Mouse (Mus musculus): Measurements from ENCODE around the gene Cryba1.

The Cryba1 gene

GRCm38 (mm10) chr11:77713736-77714135 lies 11.3 kb downstream of the Cryba1 start:
- DNase-seq, result no peak

DNA sequence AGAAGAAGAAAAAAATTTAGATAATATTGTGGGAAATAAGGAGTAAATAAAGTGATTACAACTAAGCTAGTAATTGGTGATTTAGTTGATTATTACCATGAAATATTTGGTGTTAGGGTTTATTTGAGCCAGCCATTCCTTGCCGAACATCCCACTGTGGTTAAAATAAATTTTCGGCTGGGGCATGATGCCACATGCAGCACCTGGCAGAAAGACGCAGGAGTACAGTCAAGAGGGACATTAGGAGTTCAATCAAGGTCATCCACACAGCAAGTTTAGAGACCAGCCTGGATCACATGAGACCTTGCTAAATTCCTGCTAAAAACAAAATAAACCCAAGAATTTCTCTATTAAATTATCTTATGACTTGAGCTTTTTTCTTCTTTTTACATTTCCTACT lies 16.0 kb downstream of the Cryba1 start:
- DNase-seq, result no peak

GRCm38 (mm10) chr11:77705920-77706319 lies 19.2 kb downstream of the Cryba1 start:
- no peak for DNase-seq

GRCm38 (mm10) chr11:77697232-77697631 lies 27.9 kb downstream of the Cryba1 start:
- no peak for DNase-seq

DNA sequence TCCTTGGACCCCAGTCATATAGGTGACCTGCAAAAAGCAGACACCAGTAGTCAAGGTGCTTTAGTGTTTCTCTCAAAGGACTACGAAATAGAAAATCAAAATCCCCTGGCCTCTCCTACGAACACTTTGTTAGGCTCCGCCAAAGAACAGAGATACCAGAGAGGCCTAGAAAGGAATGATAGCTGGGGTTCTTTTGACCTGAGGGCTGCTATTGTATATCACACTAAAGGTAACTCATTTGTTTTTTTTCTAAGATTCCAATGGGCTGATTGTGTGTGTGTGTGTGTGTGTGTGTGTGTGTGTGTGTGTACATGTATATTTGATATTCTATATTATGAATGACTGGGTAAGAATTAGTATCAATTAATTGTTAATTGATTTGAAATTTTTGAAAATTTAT lies 32.1 kb downstream of the Cryba1 start:
- no peak for DNase-seq

DNA sequence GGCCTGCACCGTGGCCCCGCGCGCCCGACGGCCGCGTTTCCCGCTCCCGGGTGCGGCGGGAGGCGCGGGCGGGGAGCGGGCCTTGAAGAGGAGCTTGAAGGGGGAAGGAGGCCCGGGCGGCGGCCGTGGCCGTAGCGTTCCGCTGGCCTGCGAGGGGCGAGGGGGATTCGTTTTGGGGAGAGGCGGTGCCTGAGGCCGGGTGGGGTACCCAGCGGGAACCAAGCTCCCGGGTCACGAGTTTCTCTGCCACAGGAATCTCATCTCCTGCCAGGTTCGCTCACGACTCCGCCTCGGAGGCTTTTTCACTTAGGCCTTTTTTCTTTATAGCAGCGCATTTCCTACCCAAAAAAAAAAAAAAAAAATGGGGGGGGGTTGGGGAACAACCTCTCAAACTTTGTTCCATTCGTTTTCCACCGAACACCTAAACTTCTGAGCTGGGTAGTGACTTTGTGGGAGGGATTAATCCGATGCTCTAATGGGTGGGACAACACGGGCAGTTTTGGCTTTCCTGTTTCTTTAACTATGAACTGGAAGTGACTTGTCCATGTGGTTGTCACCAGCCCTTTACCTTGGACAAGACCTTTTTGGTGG lies 37.4 kb downstream of the Cryba1 start:
- peak; percentile 66 to 68 for DNase-seq

GRCm38 (mm10) chr11:77686841-77687540 lies 38.1 kb downstream of the Cryba1 start:
- DNase-seq, result peak; percentile 76 to 77

DNA sequence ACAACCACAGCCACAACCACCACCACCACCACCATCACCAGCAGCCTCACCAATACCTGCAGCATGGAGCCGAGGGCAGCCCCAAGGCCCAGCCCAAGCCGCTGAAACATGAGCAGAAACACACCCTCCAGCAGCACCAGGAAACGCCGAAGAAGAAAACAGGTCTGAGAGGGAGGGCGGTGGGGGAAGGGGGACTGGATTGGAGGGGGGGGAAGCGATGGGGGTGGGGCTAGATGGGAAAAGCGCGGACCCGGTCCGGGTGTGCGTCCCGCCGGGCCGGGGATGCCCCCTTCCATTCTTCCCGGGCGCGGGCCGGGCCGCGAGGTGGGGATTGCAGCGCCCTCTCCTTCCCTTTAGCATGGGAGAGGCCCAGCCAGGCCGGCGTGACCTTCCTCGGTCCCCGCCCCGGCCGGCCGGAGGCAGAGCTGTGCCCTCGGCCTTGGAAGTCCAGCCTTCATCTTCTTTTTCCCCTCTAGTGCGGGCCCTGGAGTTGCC lies 38.7 kb downstream of the Cryba1 start:
- DNase-seq, result peak; percentile 62 to 68

- DNase-seq, result peak; percentile 99 to 100
Observed at GRCm38 (mm10) chr11:77685383-77686265, 39.5 kb downstream of the Cryba1 start, which contains the start of gene Nufip2. Nufip2 (plus strand) TSS chr11:77686155.

- no peak for DNase-seq
Observed at GRCm38 (mm10) chr11:77684896-77685295, 40.2 kb downstream of the Cryba1 start.

GRCm38 (mm10) chr11:77680018-77680417 lies 45.1 kb downstream of the Cryba1 start:
- no peak for DNase-seq

GRCm38 (mm10) chr11:77673428-77673991 lies 51.6 kb downstream of the Cryba1 start:
- DNase-seq, result no peak

GRCm38 (mm10) chr11:77672746-77673145 lies 52.3 kb downstream of the Cryba1 start:
- DNase-seq, result no peak

Measured in cerebellum, postnatal 10 days (tissue).